Mouse (Mus musculus) forebrain, embryonic 14.5 days (tissue): ENCODE measurements at regions not wholly inside any gene's neighbourhood (a gene's known extent, or its start where the extent isn't known, plus 50 kb on each side); places are given as distances from the start of the nearest gene placed in this dataset.

Experiments used
- ATAC-seq: fragments of 200-750 bp; cut with Nextera tagmentation; 2 replicates; pipeline ENCODE4 v1.8.0; 2017; ENCODE audit warnings: mild to moderate bottlenecking, moderate library complexity
- DNase-seq: peaks from one replicate; pipeline ENCODE4 v3.0.0-alpha.2; 2015; ENCODE audit warnings: low spot score
- H3K27ac ChIP-seq: fragments of 300-500 bp; sonication (generic); 2 replicates; pipeline ENCODE4 v1.5.1; 2014; ENCODE audit warnings: low read depth, mild to moderate bottlenecking, control low read depth, low read length, moderate library complexity
- H3K27me3 ChIP-seq: fragments of 300-500 bp; sonication (generic); replicated peaks from 2 replicates; pipeline ENCODE4 v1.6.1; 2014; ENCODE audit warnings: low read length, control low read depth, mixed read lengths; ENCODE audit not compliant: control insufficient read depth, insufficient read depth
- H3K36me3 ChIP-seq: fragments of 300-500 bp; sonication (generic); 2 replicates; pipeline ENCODE4 v1.6.1; 2014; ENCODE audit warnings: low read length, control low read depth; ENCODE audit not compliant: control insufficient read depth, insufficient read depth
- H3K4me1 ChIP-seq: fragments of 300-500 bp; sonication (generic); 2 replicates; pipeline ENCODE4 v1.6.1; 2014; ENCODE audit warnings: antibody characterized with exemption, low read length, control low read depth; ENCODE audit not compliant: control insufficient read depth, insufficient read depth
- H3K4me2 ChIP-seq: fragments of 300-500 bp; sonication (generic); 2 replicates; pipeline ENCODE4 v1.6.1; 2014; ENCODE audit warnings: mild to moderate bottlenecking, control low read depth, low read length
- H3K4me3 ChIP-seq: fragments of 300-500 bp; sonication (generic); 2 replicates; pipeline ENCODE4 v1.5.1; 2014; ENCODE audit warnings: low read depth, low read length, control low read depth
- H3K9ac ChIP-seq: fragments of 300-500 bp; sonication (generic); 2 replicates; pipeline ENCODE4 v1.6.1; 2014; ENCODE audit warnings: mild to moderate bottlenecking, low read length, control low read depth, moderate library complexity
- H3K9me3 ChIP-seq: fragments of 300-500 bp; sonication (generic); replicated peaks from 2 replicates; pipeline ENCODE4 v1.6.1; 2016; ENCODE audit warnings: low read length, control low read depth, mixed read lengths; ENCODE audit not compliant: control insufficient read depth
- WGBS: fragments of 180-500 bp; shearing (Covaris S2); extraction: QIAGEN DNeasy Blood & Tissue Kit; methylation state at CpG from one replicate; pipeline ENCODE4 v1.1.7; 2014; 5-methylcytosine and 5-hydroxymethylcytosine counted together

DNA sequence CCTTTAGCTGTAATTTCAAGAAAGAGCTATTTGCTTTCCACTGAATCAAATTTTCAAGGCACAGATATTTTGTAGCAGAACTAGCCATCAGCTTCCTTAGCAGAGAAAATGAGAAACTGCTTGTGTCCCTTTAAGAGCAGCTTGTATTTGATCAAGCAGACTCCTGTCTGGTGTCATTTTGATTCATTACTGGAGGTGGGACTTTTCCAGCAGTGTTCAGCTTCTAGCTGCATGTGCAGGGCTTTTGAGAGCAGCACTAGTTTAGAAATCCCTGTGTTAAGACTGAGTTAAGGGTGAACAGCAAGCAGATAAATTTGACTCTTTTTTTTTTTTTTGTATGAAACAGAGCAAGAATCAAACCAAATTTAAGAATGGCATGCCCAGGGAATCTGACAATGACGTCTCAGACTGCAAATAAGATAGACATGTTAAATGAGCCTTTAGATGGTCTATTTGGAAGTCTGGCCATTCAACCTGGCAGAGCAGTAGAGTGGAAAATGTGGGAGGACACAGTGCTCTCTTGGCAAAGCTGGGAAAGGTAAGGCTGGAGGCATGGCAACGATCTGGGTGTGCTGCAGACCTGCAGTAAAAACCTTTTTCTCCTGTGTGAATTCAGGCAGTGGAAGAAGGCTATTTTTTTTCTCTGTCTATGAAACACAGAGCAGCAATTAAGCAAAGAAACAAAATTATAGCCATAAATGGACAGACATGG is 419.9 kb upstream of the Dmd start:
- ATAC-seq (no peak), DNase-seq (no peak)
- Histone ChIP-seq H3K4me1 (no peaks in the 10 kb centered on the region), H3K9ac (no peak overlapping the region), H3K4me2 (no peak overlapping the region), H3K27me3 (no peaks in the 10 kb centered on the region), H3K4me3 (no peak overlapping the region), H3K36me3 (no peaks in the 10 kb centered on the region), H3K27ac (no peak overlapping the region), H3K9me3 (no peaks in the 10 kb centered on the region)
- WGBS: 47% methylated on average over 2 of the region's 2 CpGs

DNA sequence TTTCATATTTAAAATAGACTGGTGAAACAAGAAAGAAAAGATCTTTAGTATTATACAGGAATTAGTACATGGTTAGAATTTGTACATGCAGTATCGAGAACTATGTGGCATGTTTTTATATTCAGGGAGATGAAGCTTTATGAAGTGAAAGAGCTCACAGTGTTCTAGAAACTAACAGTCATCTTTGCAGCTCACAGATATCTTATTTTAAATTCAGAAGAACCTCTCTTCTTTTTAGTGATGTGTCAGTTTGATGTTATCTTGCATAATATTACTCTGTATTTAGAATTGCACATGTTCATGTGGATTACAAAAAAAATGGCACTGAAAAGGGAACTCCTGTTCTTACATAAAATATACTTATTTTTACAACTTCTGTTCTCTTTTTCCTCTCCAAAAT is 377.1 kb upstream of the Dmd start:
- no peak overlapping the region for H3K4me2 ChIP-seq
- 87% methylated on average over 1 of the region's 1 CpGs for WGBS

DNA sequence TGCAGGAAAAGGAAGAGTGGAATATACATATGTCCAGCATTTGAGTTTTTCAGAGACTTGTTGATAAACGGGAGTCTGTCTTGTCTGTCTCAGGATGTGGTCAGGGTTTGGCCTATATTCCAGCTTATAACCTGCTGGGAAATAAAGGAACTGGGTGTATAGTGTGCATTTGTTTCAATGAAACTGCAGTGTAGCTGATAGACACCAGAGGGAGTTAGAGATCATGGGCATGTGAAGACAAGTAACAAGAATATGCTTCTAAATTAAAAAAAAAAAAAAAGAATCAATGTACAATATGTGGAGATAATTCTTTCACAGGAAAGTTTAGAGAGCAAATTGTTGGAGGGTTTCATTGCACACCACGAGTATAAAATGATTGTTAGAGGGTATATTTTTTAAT is 335.3 kb upstream of the Dmd start:
- no peaks in the 10 kb centered on the region for H3K27me3 ChIP-seq
- peak; percentile 3 for DNase-seq
- WGBS: 56% methylated on average over 2 of the region's 2 CpGs

More for the DNA sequence above, 377.1 kb upstream of the Dmd start:
- no peaks in the 10 kb centered on the region for H3K4me1 ChIP-seq
- no peaks in the 10 kb centered on the region for H3K36me3 ChIP-seq
- ATAC-seq: no peak
- H3K9me3 ChIP-seq: no peaks in the 10 kb centered on the region
- H3K4me3 ChIP-seq: no peak overlapping the region
- H3K9ac ChIP-seq: no peak overlapping the region
- H3K27me3 ChIP-seq: no peaks in the 10 kb centered on the region
- DNase-seq: no peak
- no peak overlapping the region for H3K27ac ChIP-seq

DNA sequence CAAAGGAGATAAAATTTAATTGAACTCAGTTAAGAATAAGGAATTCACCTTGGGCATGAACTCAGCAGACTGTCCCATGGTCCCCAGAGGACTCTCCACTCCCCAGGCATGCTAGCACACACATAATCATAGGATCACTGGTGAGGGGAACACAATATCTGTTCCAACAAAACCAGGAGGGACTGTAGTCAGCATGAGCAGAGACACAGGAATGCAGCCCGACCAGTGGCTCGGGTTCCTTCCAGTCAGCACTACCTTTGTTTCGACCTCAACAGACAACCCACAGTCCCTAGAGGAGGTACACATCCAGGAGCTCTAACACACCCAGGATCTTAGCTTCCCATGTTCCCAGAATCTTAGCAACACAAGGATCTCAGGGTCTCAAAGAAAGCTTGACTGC is 298.3 kb upstream of the Dmd start:
- Histone ChIP-seq H3K36me3 (no peaks in the 10 kb centered on the region), H3K4me2 (no peak overlapping the region), H3K4me3 (no peak overlapping the region), H3K27ac (no peak overlapping the region), H3K9me3 (no peaks in the 10 kb centered on the region), H3K27me3 (no peaks in the 10 kb centered on the region), H3K4me1 (no peaks in the 10 kb centered on the region), H3K9ac (no peak overlapping the region)
- no peak for DNase-seq
- no peak for ATAC-seq
- WGBS: 81% methylated on average over 3 of the region's 3 CpGs

More for the DNA sequence above, 335.3 kb upstream of the Dmd start:
- H3K27ac ChIP-seq: no peak overlapping the region
- no peaks in the 10 kb centered on the region for H3K4me1 ChIP-seq
- H3K9ac ChIP-seq: no peak overlapping the region
- H3K4me2 ChIP-seq: no peak overlapping the region
- no peak overlapping the region for H3K4me3 ChIP-seq
- no peak for ATAC-seq
- H3K36me3 ChIP-seq: no peaks in the 10 kb centered on the region
- H3K9me3 ChIP-seq: no peaks in the 10 kb centered on the region
